Mouse (Mus musculus): ENCODE data around the gene Amhr2. TPM values are rescaled to one million over a fixed set of nuclear protein-coding genes. Genes with fewer than 3 reads are reported as not detected.
A peak's percentile ranks its signal among the peaks of the same experiment; 100 is the strongest.

Amhr2 gene
- polyA plus RNA-seq, 1 experiment from 2014 or later: 1.7 TPM

- 45% methylated on average over 4 of the region's 4 CpGs for WGBS
These were observed 15.8 kb downstream of the Amhr2 start for GRCm38 (mm10) chr15:102460971-102461370.

GRCm38 (mm10) chr15:102461430-102462075 is 16.4 kb downstream of the Amhr2 start:
- no peak for ATAC-seq (replicated peaks; ENCODE audit: low FRiP score)
- WGBS: 78% methylated on average over 9 of the region's 9 CpGs
- peaks cover 33% of the 10 kb centered on the region for H3K4me1 ChIP-seq
- no peak overlapping the region; the same call in 1 of the 2 replicates for H3K27ac ChIP-seq
- no peaks in the 10 kb centered on the region for H3K9me3 ChIP-seq (replicated peaks)
- H3K9ac ChIP-seq: no peak overlapping the region
- H3K27me3 ChIP-seq: no peaks in the 10 kb centered on the region
- H3K36me3 ChIP-seq: peaks cover 10% of the 10 kb centered on the region
- H3K4me2 ChIP-seq: peak overlapping the region; percentile 66; the same call in 1 of the 2 replicates
- no peak overlapping the region for H3K4me3 ChIP-seq (replicated peaks)

More at GRCm38 (mm10) chr15:102460971-102461370, 15.8 kb downstream of the Amhr2 start:
- Histone ChIP-seq H3K9me3 (replicated peaks) (no peaks in the 10 kb centered on the region), H3K4me3 (replicated peaks) (no peak overlapping the region), H3K4me2 (peak overlapping the region; percentile 66), H3K36me3 (peaks cover 10% of the 10 kb centered on the region), H3K27ac (peak overlapping the region; percentile 1; the same call in 1 of the 2 replicates), H3K4me1 (peaks cover 33% of the 10 kb centered on the region), H3K27me3 (no peaks in the 10 kb centered on the region), H3K9ac (no peak overlapping the region)
- no peak for ATAC-seq (replicated peaks; ENCODE audit: low FRiP score)

- Histone ChIP-seq H3K4me3 (replicated peaks) (no peak overlapping the region), H3K4me1 (peaks cover 29% of the 10 kb centered on the region)
These were observed 18.5 kb downstream of the Amhr2 start for GRCm38 (mm10) chr15:102463666-102464065.

GRCm38 (mm10) chr15:102468675-102469370 is 23.7 kb downstream of the Amhr2 start:
- Histone ChIP-seq H3K9me3 (replicated peaks) (no peaks in the 10 kb centered on the region), H3K4me2 (no peak overlapping the region), H3K4me1 (peaks cover 12% of the 10 kb centered on the region), H3K9ac (no peak overlapping the region), H3K27me3 (no peaks in the 10 kb centered on the region), H3K27ac (no peak overlapping the region), H3K4me3 (replicated peaks) (no peak overlapping the region), H3K36me3 (peaks cover 8% of the 10 kb centered on the region; the same call in 1 of the 2 replicates)
- no peak for ATAC-seq (replicated peaks; ENCODE audit: low FRiP score)
- WGBS: 94% methylated on average over 9 of the region's 9 CpGs

More at GRCm38 (mm10) chr15:102463666-102464065, 18.5 kb downstream of the Amhr2 start:
- H3K9me3 ChIP-seq (replicated peaks): no peaks in the 10 kb centered on the region
- H3K36me3 ChIP-seq: peaks cover 10% of the 10 kb centered on the region
- ATAC-seq (replicated peaks; ENCODE audit: low FRiP score): no peak
- H3K4me2 ChIP-seq: no peak overlapping the region
- H3K27ac ChIP-seq: no peak overlapping the region
- no peaks in the 10 kb centered on the region for H3K27me3 ChIP-seq
- H3K9ac ChIP-seq: no peak overlapping the region

- Histone ChIP-seq H3K4me1 (peaks cover 12% of the 10 kb centered on the region), H3K27me3 (no peaks in the 10 kb centered on the region), H3K9ac (peak within 1 kb of the TSS; percentile 98), H3K27ac (peak within 1 kb of the TSS; percentile 98), H3K4me2 (peak within 1 kb of the TSS; percentile 64), H3K36me3 (peaks cover 22% of the 10 kb centered on the region), H3K4me3 (replicated peaks) (peak within 1 kb of the TSS; percentile 90), H3K9me3 (replicated peaks) (no peaks in the 10 kb centered on the region)
- peak; percentile 100 for ATAC-seq (replicated peaks; ENCODE audit: low FRiP score)
- under 1% methylated on average over 37 of the region's 40 CpGs for WGBS
These were observed 25.0 kb downstream of the Amhr2 start, which contains the start of gene Pcbp2 for GRCm38 (mm10) chr15:102470183-102470604. Pcbp2 (plus strand) TSS chr15:102470539.

GRCm38 (mm10) chr15:102470605-102471294 is 25.6 kb downstream of the Amhr2 start:
- peak overlapping the region; percentile 64 for H3K4me2 ChIP-seq
- ATAC-seq (replicated peaks; ENCODE audit: low FRiP score): peak; percentile 69
- H3K36me3 ChIP-seq: peaks cover 27% of the 10 kb centered on the region
- WGBS: 0% methylated on average over 29 of the region's 67 CpGs
- peaks cover 12% of the 10 kb centered on the region for H3K4me1 ChIP-seq
- H3K27ac ChIP-seq: peak overlapping the region; percentile 98
- no peaks in the 10 kb centered on the region for H3K9me3 ChIP-seq (replicated peaks)
- no peaks in the 10 kb centered on the region for H3K27me3 ChIP-seq
- peak overlapping the region; percentile 90 for H3K4me3 ChIP-seq (replicated peaks)
- peak overlapping the region; percentile 98 for H3K9ac ChIP-seq

- peaks cover 12% of the 10 kb centered on the region for H3K4me1 ChIP-seq
- WGBS: under 1% methylated on average over 10 of the region's 10 CpGs
- H3K4me3 ChIP-seq (replicated peaks): peak overlapping the region; percentile 90
- H3K4me2 ChIP-seq: peak overlapping the region; percentile 64
- no peak for ATAC-seq (replicated peaks; ENCODE audit: low FRiP score)
- peaks cover 33% of the 10 kb centered on the region for H3K36me3 ChIP-seq
- peak overlapping the region; percentile 98 for H3K27ac ChIP-seq
- H3K9me3 ChIP-seq (replicated peaks): no peaks in the 10 kb centered on the region
- H3K27me3 ChIP-seq: no peaks in the 10 kb centered on the region
- peak overlapping the region; percentile 98 for H3K9ac ChIP-seq
These were observed 26.1 kb downstream of the Amhr2 start for GRCm38 (mm10) chr15:102471295-102471645.

GRCm38 (mm10) chr15:102471727-102472126 is 26.6 kb downstream of the Amhr2 start:
- H3K4me1 ChIP-seq: peaks cover 12% of the 10 kb centered on the region
- peak overlapping the region; percentile 64 for H3K4me2 ChIP-seq
- H3K27ac ChIP-seq: peak overlapping the region; percentile 98; the same call in 1 of the 2 replicates
- H3K4me3 ChIP-seq (replicated peaks): peak overlapping the region; percentile 90
- no peak for ATAC-seq (replicated peaks; ENCODE audit: low FRiP score)
- H3K36me3 ChIP-seq: peaks cover 37% of the 10 kb centered on the region
- H3K27me3 ChIP-seq: no peaks in the 10 kb centered on the region
- H3K9ac ChIP-seq: peak overlapping the region; percentile 98
- no peaks in the 10 kb centered on the region for H3K9me3 ChIP-seq (replicated peaks)

GRCm38 (mm10) chr15:102473246-102473645 is 28.1 kb downstream of the Amhr2 start:
- H3K4me1 ChIP-seq: peaks cover 12% of the 10 kb centered on the region
- no peak for ATAC-seq (replicated peaks; ENCODE audit: low FRiP score)
- no peaks in the 10 kb centered on the region for H3K9me3 ChIP-seq (replicated peaks)
- H3K27me3 ChIP-seq: no peaks in the 10 kb centered on the region
- H3K4me3 ChIP-seq (replicated peaks): no peak overlapping the region; the same call in 1 of the 2 replicates
- H3K27ac ChIP-seq: no peak overlapping the region
- H3K9ac ChIP-seq: no peak overlapping the region
- H3K36me3 ChIP-seq: peaks cover 52% of the 10 kb centered on the region
- 36% methylated on average over 2 of the region's 2 CpGs for WGBS
- H3K4me2 ChIP-seq: 0 out of 2 replicates have a peak overlapping the region, but pooled peaks have one; percentile 64

GRCm38 (mm10) chr15:102474520-102474919 is 29.4 kb downstream of the Amhr2 start:
- 88% methylated on average over 2 of the region's 2 CpGs for WGBS
- H3K9me3 ChIP-seq (replicated peaks): no peaks in the 10 kb centered on the region
- no peaks in the 10 kb centered on the region for H3K27me3 ChIP-seq
- H3K27ac ChIP-seq: no peak overlapping the region
- no peak overlapping the region for H3K4me2 ChIP-seq
- peaks cover 12% of the 10 kb centered on the region for H3K4me1 ChIP-seq
- no peak for ATAC-seq (replicated peaks; ENCODE audit: low FRiP score)
- H3K4me3 ChIP-seq (replicated peaks): no peak overlapping the region
- peaks cover 61% of the 10 kb centered on the region for H3K36me3 ChIP-seq
- no peak overlapping the region for H3K9ac ChIP-seq

- no peak for ATAC-seq (replicated peaks; ENCODE audit: low FRiP score)
- Histone ChIP-seq H3K9me3 (replicated peaks) (no peaks in the 10 kb centered on the region), H3K9ac (no peak overlapping the region), H3K27ac (no peak overlapping the region), H3K36me3 (peaks cover 92% of the 10 kb centered on the region), H3K4me1 (no peaks in the 10 kb centered on the region), H3K27me3 (no peaks in the 10 kb centered on the region), H3K4me3 (replicated peaks) (no peak overlapping the region), H3K4me2 (no peak overlapping the region)
- 86% methylated on average over 3 of the region's 3 CpGs for WGBS
These were observed 38.0 kb downstream of the Amhr2 start for GRCm38 (mm10) chr15:102483136-102483535.

GRCm38 (mm10) chr15:102485853-102486252 is 40.7 kb downstream of the Amhr2 start:
- H3K9me3 ChIP-seq (replicated peaks): no peaks in the 10 kb centered on the region
- no peak overlapping the region for H3K4me3 ChIP-seq (replicated peaks)
- no peak for ATAC-seq (replicated peaks; ENCODE audit: low FRiP score)
- peaks cover 94% of the 10 kb centered on the region for H3K36me3 ChIP-seq
- no peaks in the 10 kb centered on the region for H3K27me3 ChIP-seq
- H3K9ac ChIP-seq: no peak overlapping the region
- H3K4me2 ChIP-seq: no peak overlapping the region
- 89% methylated on average over 12 of the region's 12 CpGs for WGBS
- H3K27ac ChIP-seq: no peak overlapping the region
- H3K4me1 ChIP-seq: no peaks in the 10 kb centered on the region
